Mouse (Mus musculus) erythroblast, embryonic 14.5 days (primary cell): ENCODE data around the gene Spocd1. TPM values are rescaled to one million over a fixed set of nuclear protein-coding genes. Genes with fewer than 3 reads are reported as not detected.

Experiments used
- H3K27me3 ChIP-seq: 2 replicates; pipeline ENCODE4 v1.6.1; 2012; ENCODE audit warnings: inconsistent platforms; ENCODE audit not compliant: control insufficient read depth
- H3K36me3 ChIP-seq: 2 replicates; pipeline ENCODE4 v1.6.1; 2012; ENCODE audit warnings: mild to moderate bottlenecking, inconsistent platforms; ENCODE audit not compliant: control insufficient read depth
- H3K4me1 ChIP-seq: 2 replicates; pipeline ENCODE4 v1.6.1; 2012; ENCODE audit warnings: inconsistent platforms; ENCODE audit not compliant: control insufficient read depth
- H3K4me3 ChIP-seq: replicated peaks from 2 replicates; pipeline ENCODE3; 2012; ENCODE audit warnings: moderate library complexity, mild to moderate bottlenecking, inconsistent platforms
- H3K9me3 ChIP-seq: 2 replicates; pipeline ENCODE4 v1.6.1; 2012; ENCODE audit warnings: low read length, inconsistent platforms, mixed read lengths; ENCODE audit not compliant: control insufficient read depth
- GATA1 ChIP-seq: IDR thresholded peaks from 2 replicates; pipeline ENCODE4 v1.6.1; 2012; ENCODE audit warnings: low read length, inconsistent platforms, mixed read lengths
- TAL1 ChIP-seq: IDR thresholded peaks from 3 replicates; pipeline ENCODE4 v1.6.1; 2012; ENCODE audit warnings: low read length, inconsistent platforms, mixed read lengths
- polyA plus RNA-seq: library from polyadenylated mRNA; stranded (reverse); fragments of >175 nt; gene quantifications from 2 replicates; pipeline ENCODE4 v1.2.3, GENCODE M21; 2012

Spocd1 gene
- polyA plus RNA-seq, 1 experiment: not detected

DNA sequence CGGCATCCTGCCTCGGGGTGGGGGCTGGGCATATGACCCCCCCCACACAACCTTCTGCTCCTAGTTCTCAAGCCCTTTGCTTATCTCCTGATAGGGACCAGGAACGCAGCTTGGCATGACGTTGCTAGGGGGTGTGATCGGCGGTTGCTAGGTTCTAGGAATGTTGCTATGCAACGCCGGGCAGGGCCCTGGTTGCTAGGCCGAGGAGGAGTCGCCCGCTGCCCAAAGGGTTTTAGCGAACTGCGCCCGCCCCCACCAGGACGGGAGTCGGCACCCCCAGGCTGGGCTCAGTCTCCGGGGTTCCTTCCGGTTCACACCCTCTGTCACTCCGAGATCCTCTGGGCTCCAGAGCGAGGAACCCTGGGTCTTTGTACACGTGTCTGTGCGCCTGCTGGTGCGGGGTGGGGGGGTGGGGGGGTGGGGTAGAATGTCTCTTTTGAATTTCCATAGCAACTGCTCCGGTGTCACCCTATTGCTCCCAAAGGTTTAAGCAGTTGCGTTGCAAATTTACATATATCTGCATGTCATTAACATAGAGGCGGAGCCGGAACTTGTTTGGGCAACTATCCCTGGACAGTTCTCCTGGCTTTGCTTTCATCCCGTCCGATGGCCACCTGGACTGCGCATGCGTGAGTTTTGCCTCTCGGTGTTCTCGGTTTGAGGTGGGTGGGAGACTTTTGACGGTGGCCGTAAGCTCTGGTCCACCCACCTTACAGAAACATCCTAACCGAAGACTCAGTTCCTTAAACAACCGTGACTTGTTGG, 31.3 kb downstream of the Spocd1 start:
- TF ChIP-seq TAL1 (no peak), GATA1 (no peak)
- no peaks in the 10 kb centered on the region for H3K9me3 ChIP-seq
- peaks cover 7% of the 10 kb centered on the region for H3K4me1 ChIP-seq
- no peaks in the 10 kb centered on the region for H3K36me3 ChIP-seq
- peak overlapping the region; percentile 35 for H3K4me3 ChIP-seq
- peaks cover 37% of the 10 kb centered on the region for H3K27me3 ChIP-seq

- Histone ChIP-seq H3K4me1 (peaks cover under 1% of the 10 kb centered on the region), H3K9me3 (no peaks in the 10 kb centered on the region), H3K4me3 (no peak overlapping the region), H3K36me3 (no peaks in the 10 kb centered on the region), H3K27me3 (peaks cover 39% of the 10 kb centered on the region)
- no peak for TF ChIP-seq TAL1
- TF ChIP-seq GATA1: no peak
Observed at GRCm38 (mm10) chr4:129965294-129965693, 36.2 kb downstream of the Spocd1 start.

DNA sequence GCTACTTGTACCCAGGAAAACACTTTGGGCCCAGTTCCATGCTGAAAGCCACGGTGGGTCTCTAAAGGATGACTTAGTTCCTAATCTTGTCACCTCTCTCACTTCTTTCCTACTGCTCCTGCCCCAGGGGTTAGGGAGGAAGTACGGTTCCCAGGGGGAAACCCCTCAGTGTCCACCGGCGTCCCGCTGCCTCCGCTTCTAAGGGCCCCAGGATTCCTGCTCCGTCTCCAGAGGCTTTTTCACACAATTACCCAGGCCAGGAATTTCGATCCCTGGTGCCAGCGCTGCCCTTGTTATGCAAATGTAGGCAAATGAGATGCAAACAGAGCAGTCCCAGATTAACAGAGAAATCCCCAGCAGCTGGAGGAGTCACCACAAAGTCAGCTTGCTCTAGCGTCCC, 37.2 kb downstream of the Spocd1 start:
- Histone ChIP-seq H3K4me1 (no peaks in the 10 kb centered on the region), H3K4me3 (no peak overlapping the region), H3K36me3 (no peaks in the 10 kb centered on the region), H3K9me3 (no peaks in the 10 kb centered on the region), H3K27me3 (peaks cover 31% of the 10 kb centered on the region)
- no peak for TF ChIP-seq TAL1
- TF ChIP-seq GATA1: no peak

- H3K36me3 ChIP-seq: no peaks in the 10 kb centered on the region
- peaks cover 19% of the 10 kb centered on the region for H3K27me3 ChIP-seq
- H3K4me3 ChIP-seq: no peak overlapping the region
- H3K9me3 ChIP-seq: no peaks in the 10 kb centered on the region
- no peaks in the 10 kb centered on the region for H3K4me1 ChIP-seq
- TF ChIP-seq TAL1 (no peak), GATA1 (no peak)
Observed at GRCm38 (mm10) chr4:129967024-129968014, 38.3 kb downstream of the Spocd1 start.

GRCm38 (mm10) chr4:129970168-129970567, 41.1 kb downstream of the Spocd1 start:
- H3K4me1 ChIP-seq: no peaks in the 10 kb centered on the region
- TF ChIP-seq TAL1: no peak
- TF ChIP-seq GATA1: no peak
- peaks cover 18% of the 10 kb centered on the region for H3K27me3 ChIP-seq
- no peaks in the 10 kb centered on the region for H3K9me3 ChIP-seq
- H3K4me3 ChIP-seq: no peak overlapping the region
- H3K36me3 ChIP-seq: no peaks in the 10 kb centered on the region

GRCm38 (mm10) chr4:129970861-129971260, 41.8 kb downstream of the Spocd1 start:
- H3K36me3 ChIP-seq: no peaks in the 10 kb centered on the region
- H3K9me3 ChIP-seq: no peaks in the 10 kb centered on the region
- H3K4me1 ChIP-seq: no peaks in the 10 kb centered on the region
- TF ChIP-seq TAL1 (no peak), GATA1 (no peak)
- no peak overlapping the region for H3K4me3 ChIP-seq
- H3K27me3 ChIP-seq: peaks cover 13% of the 10 kb centered on the region

- Histone ChIP-seq H3K27me3 (peaks cover 11% of the 10 kb centered on the region), H3K9me3 (no peaks in the 10 kb centered on the region), H3K36me3 (no peaks in the 10 kb centered on the region), H3K4me3 (no peak overlapping the region), H3K4me1 (no peaks in the 10 kb centered on the region)
- no peak for TF ChIP-seq TAL1
- no peak for TF ChIP-seq GATA1
Observed at GRCm38 (mm10) chr4:129971989-129972388, 42.9 kb downstream of the Spocd1 start.

GRCm38 (mm10) chr4:129974285-129974684, 45.2 kb downstream of the Spocd1 start:
- H3K4me3 ChIP-seq: no peak overlapping the region
- H3K36me3 ChIP-seq: no peaks in the 10 kb centered on the region
- no peak for TF ChIP-seq TAL1
- TF ChIP-seq GATA1: no peak
- no peaks in the 10 kb centered on the region for H3K9me3 ChIP-seq
- peaks cover 9% of the 10 kb centered on the region for H3K27me3 ChIP-seq
- H3K4me1 ChIP-seq: peaks cover 4% of the 10 kb centered on the region

GRCm38 (mm10) chr4:129977256-129977655, 48.2 kb downstream of the Spocd1 start:
- no peaks in the 10 kb centered on the region for H3K36me3 ChIP-seq
- H3K4me3 ChIP-seq: no peak overlapping the region
- TF ChIP-seq TAL1 (no peak), GATA1 (no peak)
- peaks cover 34% of the 10 kb centered on the region for H3K27me3 ChIP-seq
- no peaks in the 10 kb centered on the region for H3K9me3 ChIP-seq
- peaks cover 5% of the 10 kb centered on the region for H3K4me1 ChIP-seq
